Mouse (Mus musculus) CH12.LX (cell line): ENCODE data around the gene Arhgef6.

Source experiments
- BHLHE40 ChIP-seq: IDR thresholded peaks from 2 replicates; pipeline ENCODE4 v1.6.1; 2011; ENCODE audit warnings: mild to moderate bottlenecking, low read depth, low read length, improper control_type of control experiment
- CHD2 ChIP-seq: IDR thresholded peaks from 2 replicates; pipeline ENCODE4 v1.6.1; 2011; ENCODE audit warnings: low read length, improper control_type of control experiment
- CTCF ChIP-seq, 2 experiments: IDR thresholded peaks in 1 of 2; conservative IDR thresholded peaks in 1 of 2; 2 replicates each; pipeline ENCODE4 v1.5.1; 2011 to 2012; ENCODE audit warnings: low read depth in 2 of 2, low read length in 2 of 2, improper control_type of control experiment in 1 of 2, inconsistent platforms in 1 of 2, mild to moderate bottlenecking in 1 of 2, moderate library complexity in 1 of 2
- E2F4 ChIP-seq: IDR thresholded peaks from 2 replicates; pipeline ENCODE4 v1.6.1; 2011; ENCODE audit warnings: low read depth, low read length, improper control_type of control experiment; ENCODE audit not compliant: insufficient replicate concordance
- HCFC1 ChIP-seq: IDR thresholded peaks from 2 replicates; pipeline ENCODE4 v1.6.1; 2012; ENCODE audit warnings: low read depth, mild to moderate bottlenecking, inconsistent platforms, low read length, improper control_type of control experiment
- POLR2A ChIP-seq: IDR thresholded peaks from 2 replicates; pipeline ENCODE4 v1.6.1; 2011; ENCODE audit warnings: low read depth, mild to moderate bottlenecking, improper control_type of control experiment, low read length
- POLR2AphosphoS2 ChIP-seq: IDR thresholded peaks from 2 replicates; pipeline ENCODE4 v1.6.1; 2011; ENCODE audit warnings: low read depth, low read length, improper control_type of control experiment
- RCOR1 ChIP-seq: conservative IDR thresholded peaks from 2 replicates; pipeline ENCODE4 v1.6.1; 2012; ENCODE audit warnings: low read depth, mild to moderate bottlenecking, inconsistent platforms, low read length, improper control_type of control experiment
- TCF12 ChIP-seq: IDR thresholded peaks from 2 replicates; pipeline ENCODE4 v1.6.1; 2014; ENCODE audit warnings: low read depth, mild to moderate bottlenecking, inconsistent platforms, low read length, improper control_type of control experiment
- USF2 ChIP-seq: conservative IDR thresholded peaks from 2 replicates; pipeline ENCODE4 v1.6.1; 2011; ENCODE audit warnings: low read depth, low read length, improper control_type of control experiment
- ZC3H11A ChIP-seq: IDR thresholded peaks from 2 replicates; pipeline ENCODE4 v1.6.1; 2012; ENCODE audit warnings: low read depth, mild to moderate bottlenecking, inconsistent platforms, low read length, improper control_type of control experiment

DNA sequence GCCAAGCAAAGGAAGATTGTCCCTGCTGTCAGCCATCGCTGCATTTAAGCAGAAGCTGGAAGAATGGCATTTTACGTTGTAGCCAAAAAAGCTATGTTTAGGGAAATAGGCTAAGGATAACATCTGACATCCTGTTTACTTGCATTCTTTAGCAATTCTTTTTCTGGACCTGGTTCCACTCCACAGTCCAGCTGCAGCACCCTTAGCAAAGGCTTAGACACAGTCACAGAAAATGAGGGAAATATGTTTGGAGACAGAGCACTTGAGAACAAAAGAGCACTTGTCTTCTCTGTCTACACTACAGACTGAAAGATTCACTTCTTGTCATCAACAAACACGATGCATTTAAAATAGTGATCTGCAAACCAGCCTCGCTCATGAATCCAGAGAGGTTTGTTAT lies 691 bp upstream of the Arhgef6 start:
- TF ChIP-seq CHD2 (no peak), HCFC1 (no peak), CTCF (conservative IDR thresholded peaks at IDR 0.05 in 1 of 2, IDR thresholded peaks at IDR 0.05 in 1 of 2; ENCODE audit: low read depth in 2 of 2, low read length in 2 of 2) (no peak), TCF12 (no peak), BHLHE40 (no peak), E2F4 (no peak), USF2 (no peak), RCOR1 (no peak), POLR2AphosphoS2 (no peak), ZC3H11A (no peak), POLR2A (no peak)
